Mouse (Mus musculus): Measurements from ENCODE around the gene Rnf126. TPM values are rescaled to one million over a fixed set of nuclear protein-coding genes. Genes with fewer than 3 reads are reported as not detected.

Gene Rnf126
- total RNA-seq (2023) = 10 to 100 TPM; 23.5 to 29.1 TPM

GRCm38 (mm10) chr10:79766508-79767325, at the start of gene Rnf126:
Gene Rnf126, minus strand, starts transcription at chr10:79766952.

GRCm38 (mm10) chr10:79793051-79793737, 26.4 kb upstream of the Rnf126 start, which contains the start of gene Palm:
Gene Palm, plus strand, starts transcription at chr10:79793572.

GRCm38 (mm10) chr10:79790861-79791260, 24.1 kb upstream of the Rnf126 start, which contains the start of gene Prss57:
Gene Prss57, minus strand, starts transcription at chr10:79790961.

GRCm38 (mm10) chr10:79777103-79777531, 10.4 kb upstream of the Rnf126 start, which contains the start of gene Fstl3:
Gene Fstl3, plus strand, starts transcription at chr10:79777272.

GRCm38 (mm10) chr10:79754856-79755516, 11.8 kb downstream of the Rnf126 start, which contains the start of gene Fgf22:
Gene Fgf22, plus strand, starts transcription at chr10:79755076.

GRCm38 (mm10) chr10:79745898-79746773, 20.6 kb downstream of the Rnf126 start, which contains the start of gene Polrmt:
Gene Polrmt, minus strand, starts transcription at chr10:79746581.

GRCm38 (mm10) chr10:79716254-79716987, 50.3 kb downstream of the Rnf126 start, which contains the start of gene Hcn2:
Gene Hcn2, plus strand, starts transcription at chr10:79716634.

Other genes starting within 250 kb of the Rnf126 start
- gene Plpp2, start 233.2 kb downstream of the Rnf126 start, total RNA-seq (2023) = 1 to 10 TPM; 3.7 to 5.6 TPM
- 10 to 100 TPM; 10.0 to 10.2 TPM for gene Mier2, start 211.8 kb downstream of the Rnf126 start, total RNA-seq (2023)
- gene Theg, start 179.6 kb downstream of the Rnf126 start, total RNA-seq (2023) = not detected
- not detected for gene C2cd4c, start 152.9 kb downstream of the Rnf126 start, total RNA-seq (2023)
- gene Shc2, start 129.0 kb downstream of the Rnf126 start, total RNA-seq (2023) = under 1 TPM in 1 of 2 experiments, not detected in 1; 0.18 TPM
- gene Odf3l2, start 121.2 kb downstream of the Rnf126 start, total RNA-seq (2023) = not detected
- not detected for gene Madcam1, start 102.4 kb downstream of the Rnf126 start, total RNA-seq (2023)
- gene Tpgs1, start 97.6 kb downstream of the Rnf126 start, total RNA-seq (2023) = 10 to 100 TPM; 20.0 to 24.9 TPM
- 10 to 100 TPM; 68.4 to 73.0 TPM for gene Cdc34, start 84.8 kb downstream of the Rnf126 start, total RNA-seq (2023)
- gene Gzmm, start 77.9 kb downstream of the Rnf126 start, total RNA-seq (2023) = 1 to 10 TPM; 1.2 to 2.0 TPM
- gene Bsg, start 62.5 kb downstream of the Rnf126 start, total RNA-seq (2023) = 100 to 1,000 TPM; 142 to 159 TPM
- under 1 TPM in 1 of 2 experiments, not detected in 1; 0.31 TPM for gene Hcn2, start 50.3 kb downstream of the Rnf126 start, total RNA-seq (2023)
- 10 to 100 TPM; 12.2 to 14.2 TPM for gene Polrmt, start 20.4 kb downstream of the Rnf126 start, total RNA-seq (2023)
- gene Fgf22, start 11.9 kb downstream of the Rnf126 start, total RNA-seq (2023) = not detected
- 1 to 10 TPM; 4.3 to 4.5 TPM for gene Fstl3, start 10.3 kb upstream of the Rnf126 start, total RNA-seq (2023)
- 10 to 100 TPM; 22.9 to 23.5 TPM for gene Prss57, start 24.0 kb upstream of the Rnf126 start, total RNA-seq (2023)
- 100 to 1,000 TPM; 118 to 122 TPM for gene Palm, start 26.6 kb upstream of the Rnf126 start, total RNA-seq (2023)
- gene Misp, start 54.0 kb upstream of the Rnf126 start, total RNA-seq (2023) = 1 to 10 TPM in 1 of 2 experiments, under 1 TPM in 1; 0.64 to 1.1 TPM
- gene Ptbp1, start 87.5 kb upstream of the Rnf126 start, total RNA-seq (2023) = 100 to 1,000 TPM; 255 to 282 TPM
- gene Prtn3, start 107.5 kb upstream of the Rnf126 start, total RNA-seq (2023) = 100 to 1,000 TPM; 525 to 560 TPM
- 10 to 100 TPM; 20.1 to 25.2 TPM for gene Plppr3, start 107.7 kb upstream of the Rnf126 start, total RNA-seq (2023)
- 100 to 1,000 TPM; 647 to 654 TPM for gene Elane, start 119.3 kb upstream of the Rnf126 start, total RNA-seq (2023)
- under 1 TPM in 1 of 2 experiments, not detected in 1; 0.46 TPM for gene Cfd, start 123.9 kb upstream of the Rnf126 start, total RNA-seq (2023)
- 10 to 100 TPM; 33.3 to 34.5 TPM for gene Med16, start 142.0 kb upstream of the Rnf126 start, total RNA-seq (2023)
- not detected for gene Gm26602, start 143.9 kb upstream of the Rnf126 start, total RNA-seq (2023)
- 1 to 10 TPM; 4.2 to 5.2 TPM for gene Kiss1r, start 150.0 kb upstream of the Rnf126 start, total RNA-seq (2023)
- 100 to 1,000 TPM; 448 to 486 TPM for gene R3hdm4, start 154.3 kb upstream of the Rnf126 start, total RNA-seq (2023)
- gene Arid3a, start 160.1 kb upstream of the Rnf126 start, total RNA-seq (2023) = 100 to 1,000 TPM; 176 to 193 TPM
- gene Wdr18, start 193.2 kb upstream of the Rnf126 start, total RNA-seq (2023) = 1 to 10 TPM; 8.5 to 9.7 TPM
- gene Grin3b, start 203.8 kb upstream of the Rnf126 start, total RNA-seq (2023) = under 1 TPM in 1 of 2 experiments, not detected in 1; 0.20 TPM
- gene Tmem259, start 217.4 kb upstream of the Rnf126 start, total RNA-seq (2023) = 10 to 100 TPM; 64.3 to 74.9 TPM
- 100 to 1,000 TPM; 518 to 532 TPM for gene Cnn2, start 221.6 kb upstream of the Rnf126 start, total RNA-seq (2023)
- gene Abca7, start 229.5 kb upstream of the Rnf126 start, total RNA-seq (2023) = 100 to 1,000 TPM; 108 to 114 TPM
- 100 to 1,000 TPM; 413 to 426 TPM for gene Arhgap45, start 249.7 kb upstream of the Rnf126 start, total RNA-seq (2023)